Mouse (Mus musculus) megakaryocyte, embryonic 14.5 days (primary cell): ENCODE measurements around the gene Ada. TPM values are rescaled to one million over a fixed set of nuclear protein-coding genes. Genes with fewer than 3 reads are reported as not detected.
A peak's percentile ranks its signal among the peaks of the same experiment; 100 is the strongest.

Experiments
- H3K27me3 ChIP-seq: replicated peaks from 2 replicates; pipeline ENCODE3; 2012; ENCODE audit warnings: inconsistent platforms
- H3K36me3 ChIP-seq: replicated peaks from 2 replicates; pipeline ENCODE3; 2012; ENCODE audit warnings: low read length, inconsistent platforms, mixed read lengths
- H3K4me1 ChIP-seq: 2 replicates; pipeline ENCODE4 v1.6.1; 2012; ENCODE audit warnings: inconsistent platforms
- H3K4me3 ChIP-seq: replicated peaks from 2 replicates; pipeline ENCODE3; 2012; ENCODE audit warnings: moderate library complexity, mild to moderate bottlenecking, inconsistent platforms
- H3K9me3 ChIP-seq: 2 replicates; pipeline ENCODE4 v1.6.1; 2012; ENCODE audit warnings: inconsistent platforms
- FLI1 ChIP-seq: IDR thresholded peaks from 2 replicates; pipeline ENCODE4 v1.6.1; 2012; ENCODE audit warnings: low read length, inconsistent platforms, mixed read lengths
- GATA1 ChIP-seq: IDR thresholded peaks from 3 replicates; pipeline ENCODE4 v1.6.1; 2012; ENCODE audit warnings: mixed read lengths, low read length, inconsistent platforms, borderline replicate concordance
- polyA plus RNA-seq: library from polyadenylated mRNA; stranded (reverse); fragments of >175 nt; gene quantifications from 2 replicates; pipeline ENCODE4 v1.2.3, GENCODE M21; 2012; ENCODE audit warnings: low replicate concordance; ENCODE audit not compliant: insufficient read depth

Gene Ada
- polyA plus RNA-seq, 1 experiment: 21.4 TPM

- Histone ChIP-seq H3K4me3 (no peak overlapping the region), H3K27me3 (peaks cover 4% of the 10 kb centered on the region), H3K4me1 (peaks cover 64% of the 10 kb centered on the region), H3K36me3 (no peaks in the 10 kb centered on the region), H3K9me3 (no peaks in the 10 kb centered on the region)
- no peak for TF ChIP-seq GATA1
- TF ChIP-seq FLI1: no peak
Observed at GRCm38 (mm10) chr2:163770731-163771130, 20.7 kb upstream of the Ada start.

DNA sequence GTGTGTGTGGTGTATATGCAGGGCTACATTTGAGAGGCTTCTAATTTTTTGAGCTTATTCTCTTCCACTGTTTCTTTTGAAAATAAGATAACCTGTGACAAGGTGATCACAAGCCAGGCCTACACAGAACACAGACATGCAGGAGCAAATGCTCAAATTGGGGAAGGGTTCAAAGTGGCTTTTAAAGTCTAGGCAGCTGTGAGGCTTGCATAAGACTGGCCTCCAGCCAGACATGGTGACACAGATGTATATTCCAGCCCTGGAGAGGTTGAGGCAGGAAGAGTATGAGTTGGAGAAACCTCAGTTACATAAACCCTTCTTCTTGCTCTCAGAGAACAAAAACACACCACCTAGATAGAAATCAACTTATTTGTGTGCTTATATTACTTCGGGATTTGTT lies 16.9 kb upstream of the Ada start:
- H3K9me3 ChIP-seq: no peaks in the 10 kb centered on the region
- no peaks in the 10 kb centered on the region for H3K36me3 ChIP-seq
- H3K4me1 ChIP-seq: peaks cover 59% of the 10 kb centered on the region
- H3K4me3 ChIP-seq: no peak overlapping the region
- TF ChIP-seq GATA1: no peak
- no peak for TF ChIP-seq FLI1
- H3K27me3 ChIP-seq: no peaks in the 10 kb centered on the region

DNA sequence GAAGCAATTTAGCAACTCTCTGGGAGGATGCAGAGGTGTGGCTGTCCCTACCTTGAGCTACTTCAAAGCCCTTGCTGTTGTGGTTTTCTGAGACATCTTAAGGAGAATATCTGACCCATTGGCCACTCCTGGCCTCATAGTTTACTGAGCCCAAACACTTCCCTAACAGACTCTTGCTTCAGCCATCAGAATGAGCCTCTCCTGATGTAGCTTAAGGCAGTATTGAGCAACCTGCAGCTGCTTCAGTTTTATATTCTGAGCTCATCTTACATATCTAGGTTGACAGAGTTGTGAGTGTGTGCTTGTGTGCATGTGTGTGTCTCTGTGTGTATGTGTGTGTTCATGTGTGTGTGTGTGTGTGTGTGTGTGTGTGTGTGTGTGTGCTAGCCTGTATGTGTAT lies 16.2 kb upstream of the Ada start:
- Histone ChIP-seq H3K4me1 (peaks cover 55% of the 10 kb centered on the region), H3K27me3 (no peaks in the 10 kb centered on the region), H3K36me3 (no peaks in the 10 kb centered on the region), H3K9me3 (no peaks in the 10 kb centered on the region), H3K4me3 (no peak overlapping the region)
- TF ChIP-seq GATA1 (no peak), FLI1 (no peak)

GRCm38 (mm10) chr2:163761402-163761801 lies 11.4 kb upstream of the Ada start:
- no peak overlapping the region for H3K4me3 ChIP-seq
- TF ChIP-seq FLI1: no peak
- no peak for TF ChIP-seq GATA1
- H3K9me3 ChIP-seq: no peaks in the 10 kb centered on the region
- peaks cover 5% of the 10 kb centered on the region for H3K27me3 ChIP-seq
- no peaks in the 10 kb centered on the region for H3K36me3 ChIP-seq
- peaks cover 22% of the 10 kb centered on the region for H3K4me1 ChIP-seq

GRCm38 (mm10) chr2:163760589-163760988 lies 10.6 kb upstream of the Ada start:
- TF ChIP-seq FLI1: no peak
- no peak for TF ChIP-seq GATA1
- Histone ChIP-seq H3K4me1 (peaks cover 21% of the 10 kb centered on the region), H3K9me3 (no peaks in the 10 kb centered on the region), H3K4me3 (no peak overlapping the region), H3K27me3 (peaks cover 6% of the 10 kb centered on the region), H3K36me3 (no peaks in the 10 kb centered on the region)

DNA sequence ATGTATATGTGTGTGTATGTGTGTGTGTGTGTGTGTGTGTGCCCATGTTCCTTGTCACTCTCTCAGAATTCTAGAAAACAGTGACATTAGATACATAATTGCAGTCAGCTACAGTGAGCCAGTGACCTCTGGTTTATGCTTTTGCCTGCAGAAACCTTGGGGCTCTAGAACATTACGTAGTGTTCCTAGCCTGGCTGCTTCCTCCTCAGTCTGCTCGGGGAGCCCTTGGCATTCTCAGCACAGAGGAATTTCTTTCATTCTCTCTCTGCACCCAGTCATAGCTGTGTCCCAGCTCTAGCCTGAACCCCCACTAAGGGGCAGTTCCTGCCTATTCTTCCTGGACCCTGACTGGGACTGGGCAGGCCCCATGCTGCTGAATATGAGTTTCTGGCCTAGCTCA lies 8.1 kb upstream of the Ada start:
- H3K36me3 ChIP-seq: no peaks in the 10 kb centered on the region
- peaks cover 11% of the 10 kb centered on the region for H3K27me3 ChIP-seq
- no peak for TF ChIP-seq FLI1
- TF ChIP-seq GATA1: no peak
- peaks cover 24% of the 10 kb centered on the region for H3K4me1 ChIP-seq
- H3K9me3 ChIP-seq: no peaks in the 10 kb centered on the region
- no peak overlapping the region for H3K4me3 ChIP-seq

DNA sequence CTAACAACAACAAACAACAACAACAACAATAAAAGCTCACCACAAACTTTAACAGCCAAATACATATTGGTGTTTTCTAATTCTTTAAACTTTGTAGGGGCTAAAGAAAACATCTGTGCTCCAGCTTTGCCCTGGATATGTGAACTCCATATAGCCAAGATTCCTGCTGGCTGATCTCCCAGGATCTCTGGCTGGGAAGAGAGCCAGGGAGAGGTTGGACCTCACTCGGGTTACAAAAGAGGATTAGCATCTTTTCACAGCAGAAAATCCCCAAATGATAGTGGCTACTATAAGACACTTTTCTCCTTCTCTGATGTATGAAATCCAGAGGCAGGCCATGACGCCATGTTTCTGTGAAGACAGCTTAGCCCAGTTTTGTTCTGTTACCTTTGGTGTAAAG lies 6.7 kb upstream of the Ada start:
- TF ChIP-seq GATA1 (no peak), FLI1 (no peak)
- Histone ChIP-seq H3K4me1 (peaks cover 27% of the 10 kb centered on the region), H3K36me3 (no peaks in the 10 kb centered on the region), H3K9me3 (no peaks in the 10 kb centered on the region), H3K4me3 (no peak overlapping the region), H3K27me3 (peaks cover 16% of the 10 kb centered on the region)

DNA sequence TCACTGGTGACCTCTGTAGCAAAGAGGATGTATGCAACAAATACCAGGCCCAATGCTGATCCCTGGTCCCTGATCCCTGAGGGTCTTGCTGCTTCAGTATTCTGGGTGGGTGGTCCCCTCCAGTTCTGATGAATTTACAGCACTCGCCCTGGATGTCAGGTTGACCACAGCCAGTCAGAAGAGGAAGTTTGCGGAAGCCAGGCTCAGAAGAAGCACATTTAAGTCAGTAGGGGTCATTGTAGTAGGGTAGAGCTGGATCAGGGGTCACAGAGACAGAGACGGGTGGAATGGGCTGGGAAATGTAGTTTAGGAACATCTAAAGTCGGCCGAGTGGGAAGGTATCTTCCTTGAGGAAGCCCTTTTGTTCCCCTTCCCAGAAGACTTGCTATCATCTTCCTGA lies 4.2 kb upstream of the Ada start:
- Histone ChIP-seq H3K4me1 (peaks cover 43% of the 10 kb centered on the region), H3K4me3 (no peak overlapping the region), H3K27me3 (peaks cover 16% of the 10 kb centered on the region), H3K36me3 (no peaks in the 10 kb centered on the region), H3K9me3 (no peaks in the 10 kb centered on the region)
- TF ChIP-seq FLI1 (no peak), GATA1 (no peak)

GRCm38 (mm10) chr2:163744801-163745570 lies 5.1 kb downstream of the Ada start:
- peaks cover 8% of the 10 kb centered on the region for H3K27me3 ChIP-seq
- H3K4me1 ChIP-seq: peaks cover 97% of the 10 kb centered on the region
- no peaks in the 10 kb centered on the region for H3K9me3 ChIP-seq
- TF ChIP-seq FLI1 (no peak), GATA1 (no peak)
- H3K4me3 ChIP-seq: peak overlapping the region; percentile 51
- peaks cover 2% of the 10 kb centered on the region for H3K36me3 ChIP-seq

GRCm38 (mm10) chr2:163743357-163743756 lies 6.7 kb downstream of the Ada start:
- Histone ChIP-seq H3K4me1 (peaks cover 97% of the 10 kb centered on the region), H3K9me3 (no peaks in the 10 kb centered on the region), H3K36me3 (peaks cover 3% of the 10 kb centered on the region), H3K27me3 (peaks cover 1% of the 10 kb centered on the region), H3K4me3 (peak overlapping the region; percentile 16)
- TF ChIP-seq GATA1 (no peak), FLI1 (no peak)
